9 mouse cellular contexts compared by ENCODE assay signal in the genomic region with DNA sequence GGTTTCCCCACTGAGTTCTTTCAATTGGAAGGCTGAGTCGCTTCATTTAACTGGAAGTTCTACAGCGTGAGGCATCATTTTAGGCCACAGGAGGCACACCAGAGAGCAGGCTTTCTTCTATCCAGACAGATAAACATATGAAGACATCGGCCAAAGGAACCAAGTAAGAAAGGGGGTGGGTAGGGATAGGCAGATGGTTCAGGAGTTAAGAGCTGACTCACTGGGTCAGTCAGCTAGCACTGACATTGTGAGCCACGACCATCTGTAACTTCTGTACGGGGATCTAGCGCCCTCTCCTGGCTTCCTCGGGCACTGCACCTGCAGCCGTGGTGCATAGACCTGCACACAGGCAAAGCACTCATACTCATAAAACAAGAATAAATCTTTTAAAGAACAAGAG. TPM values are rescaled to one million over a fixed set of nuclear protein-coding genes. Genes with fewer than 3 reads are reported as not detected.
DNase-seq lines count a peak whose midpoint lies in the region; ATAC-seq and TF ChIP-seq lines count a peak whose summit lies in the region.
"Had no signal": no experiment of that assay in that cellular context is flagged by ENCODE, and none has a peak within 500 bp of the region (broad histone marks: within the 10 kb centered on the region; RNA-seq: fewer than 3 reads in every experiment).

No protein-coding gene starts in this region.

- ATAC-seq in monocyte, adult 5-6 weeks (replicated peaks; ENCODE audit: insufficient number of reproducible peaks, low FRiP score, low TSS enrichment, poor library complexity, severe bottlenecking) = peak; percentile 53; the same call in 1 of the 2 replicates

- peak overlapping the region in 1 of 2 experiments; percentile 23; a peak in 2 of 4 replicates for H3K4me3 ChIP-seq in ES-E14 (ENCODE audit: insufficient read depth in 1 of 2, low read depth in 1 of 2, low read length in 2 of 2, poor library complexity in 1 of 2, severe bottlenecking in 1 of 2)
- H3K4me3 ChIP-seq: embryonic facial prominence, embryonic 12.5 days had no signal

- no peak overlapping the region for H3K27ac ChIP-seq in ES-E14 (ENCODE audit: insufficient read depth, low read depth, low read length, poor library complexity, severe bottlenecking)
- H3K27ac ChIP-seq: embryonic facial prominence, embryonic 12.5 days had no signal

- H3K36me3 ChIP-seq in ES-E14 (ENCODE audit: control insufficient read depth, insufficient read depth, low read length, poor library complexity, severe bottlenecking) = no peaks in the 10 kb centered on the region
- H3K36me3 ChIP-seq: embryonic facial prominence, embryonic 12.5 days had no signal

- H3K9me3 ChIP-seq in ES-E14 (ENCODE audit: control insufficient read depth, insufficient read depth, low read depth, low read length) = no peaks in the 10 kb centered on the region
- H3K9me3 ChIP-seq: embryonic facial prominence, embryonic 12.5 days had no signal

- in situ Hi-C loops in ES-E14 (cut with MboI; ENCODE audit: low sequenced_read_pairs in 2 of 2, unreplicated experiment in 2 of 2) = loop anchor here in 1 of 2 experiments (10.0 kb wide), 1 partner anchor 94 kb away; no protein-coding TSS in a partner anchor

- no peaks in the 10 kb centered on the region for H3K4me1 ChIP-seq in ES-E14 (ENCODE audit: control insufficient read depth in 2 of 2, insufficient read depth in 2 of 2, low read length in 2 of 2, poor library complexity in 1 of 2)
- H3K4me1 ChIP-seq: embryonic facial prominence, embryonic 12.5 days had no signal

- DNase-seq in heart, postnatal 4 days = peak; percentile 65
- DNase-seq in heart, adult 9 months (ENCODE audit: low spot score in 2 of 2) = no peak
- DNase-seq in ES-E14 (ENCODE audit: low read depth, low spot score) = peak; percentile 81
- peak; percentile 91 for DNase-seq in cerebellum, adult 8-10 months
- peak; percentile 46 to 63 for DNase-seq in frontal cortex, postnatal 14 days (ENCODE audit: low spot score in 2 of 2)
- DNase-seq in left cerebral cortex, adult 18-20 months (ENCODE audit: low spot score in 2 of 2) = peak; percentile 77 to 81
- peak; percentile 49 for DNase-seq in thymus, postnatal 25 days

- 0 out of 2 replicates have a peak overlapping the region, but pooled peaks have one; percentile 27 for H3K9ac ChIP-seq in ES-E14 (ENCODE audit: insufficient read depth, low read depth, low read length, poor library complexity, severe bottlenecking)
- H3K9ac ChIP-seq: embryonic facial prominence, embryonic 12.5 days had no signal

TF ChIP-seq in ES-E14, 5 proteins besides CTCF, POLR2A, EP300 and RAD21:
- peak; percentile 64; the same call in 1 of the 2 replicates for TF ChIP-seq MAFK (IDR thresholded peaks at IDR 0.05; ENCODE audit: insufficient read depth, low read depth, low read length)
- no peak for TF ChIP-seq ZC3H11A (IDR thresholded peaks at IDR 0.05; ENCODE audit: borderline replicate concordance, low read depth, low read length)

RNA-seq across cellular contexts. Expression of a gene that starts 11.9 kb away (rescaled TPM):
- total RNA-seq in heart, postnatal 4 days (2021) = 10 to 100 TPM; 17.8 to 21.9 TPM
- total RNA-seq in ES-E14 (2012; rRNA removed) = 65.9 and 84.3 TPM in 2 replicates
- 10 to 100 TPM; 25.8 to 30.5 TPM for total RNA-seq in left cerebral cortex, adult 18-20 months (2021)
- total RNA-seq in monocyte, adult 5-6 weeks (2017) = 32.3 to 53.1 TPM (median 45.2 TPM) in 3 replicates

Comparison
In these comparisons a context has a peak if more than half of its experiments do, and no peak if none do; other contexts are left out.
1. DNase-seq: peak in heart, postnatal 4 days (single experiment), ES-E14 (single experiment), cerebellum, adult 8-10 months (single experiment), frontal cortex, postnatal 14 days (2 of 2), left cerebral cortex, adult 18-20 months (2 of 2) and thymus, postnatal 25 days (single experiment); none in heart, adult 9 months (0 of 2).